ENCODE assay signal across 20 mouse cellular contexts in the genomic region with DNA sequence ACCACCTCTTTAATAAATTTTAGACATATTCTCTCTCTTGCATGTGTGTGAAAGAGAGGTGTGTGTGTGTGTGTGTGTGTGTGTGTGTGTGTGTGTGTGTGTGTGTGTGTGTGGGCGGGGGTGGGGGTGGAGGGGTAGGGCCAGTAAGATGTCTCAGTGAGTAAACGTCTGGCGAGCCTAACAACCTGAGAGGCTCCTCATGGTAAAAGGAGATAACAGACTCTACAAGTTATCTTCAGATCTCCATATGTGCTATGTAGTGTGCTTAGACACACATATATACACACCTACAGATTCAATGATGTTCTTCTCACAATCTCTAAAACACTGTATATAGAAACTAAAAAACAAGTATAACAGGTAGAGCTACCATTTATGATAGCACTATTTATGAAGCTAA. TPM values are rescaled to one million over a fixed set of nuclear protein-coding genes. Genes with fewer than 3 reads are reported as not detected.
DNase-seq lines count a peak whose midpoint lies in the region; ATAC-seq and TF ChIP-seq lines count a peak whose summit lies in the region.
"Had no signal": no experiment of that assay in that cellular context is flagged by ENCODE, and none has a peak within 500 bp of the region (broad histone marks: within the 10 kb centered on the region; RNA-seq: fewer than 3 reads in every experiment).

No protein-coding gene starts in this region.

- no peak overlapping the region for H3K4me3 ChIP-seq in stomach, embryonic 15.5 days (replicated peaks)
- H3K4me3 ChIP-seq in stomach, postnatal 0 days (ENCODE audit: low read depth, low read length) = no peak overlapping the region
- H3K4me3 ChIP-seq in liver, embryonic 11.5 days (ENCODE audit: low read depth, low read length) = no peak overlapping the region
- no peak overlapping the region for H3K4me3 ChIP-seq in liver, embryonic 15.5 days (replicated peaks)
- H3K4me3 ChIP-seq: embryonic facial prominence, embryonic 13.5 days; forebrain, embryonic 10.5 days; gastrocnemius, adult 2 months; hindbrain, embryonic 13.5 days had no signal

- H3K27me3 ChIP-seq in stomach, embryonic 15.5 days (replicated peaks) = no peaks in the 10 kb centered on the region
- H3K27me3 ChIP-seq in stomach, postnatal 0 days (ENCODE audit: control insufficient read depth, insufficient read depth, low read length) = no peaks in the 10 kb centered on the region
- no peaks in the 10 kb centered on the region for H3K27me3 ChIP-seq in liver, embryonic 11.5 days (replicated peaks; ENCODE audit: control insufficient read depth, insufficient read depth, low read length)
- no peaks in the 10 kb centered on the region for H3K27me3 ChIP-seq in liver, embryonic 15.5 days

- no peaks in the 10 kb centered on the region for H3K9me3 ChIP-seq in stomach, embryonic 15.5 days
- H3K9me3 ChIP-seq in stomach, postnatal 0 days (ENCODE audit: control insufficient read depth, low read length) = no peaks in the 10 kb centered on the region
- H3K9me3 ChIP-seq in liver, embryonic 11.5 days (ENCODE audit: control insufficient read depth, low read length) = no peaks in the 10 kb centered on the region
- no peaks in the 10 kb centered on the region for H3K9me3 ChIP-seq in liver, embryonic 15.5 days (replicated peaks)
- H3K9me3 ChIP-seq: forebrain, embryonic 10.5 days; hindbrain, embryonic 13.5 days had no signal

- TF ChIP-seq CTCF in stomach, postnatal 0 days (IDR thresholded peaks at IDR 0.05; ENCODE audit: low read depth) = no peak

- H3K27ac ChIP-seq in stomach, embryonic 15.5 days = no peak overlapping the region
- H3K27ac ChIP-seq in stomach, postnatal 0 days (replicated peaks) = no peak overlapping the region
- H3K27ac ChIP-seq in liver, embryonic 11.5 days (ENCODE audit: low read depth, low read length) = no peak overlapping the region; the same call in 1 of the 2 replicates
- peak overlapping the region; percentile 79 for H3K27ac ChIP-seq in liver, embryonic 15.5 days (replicated peaks)
- H3K27ac ChIP-seq: embryonic facial prominence, embryonic 13.5 days; forebrain, embryonic 10.5 days; gastrocnemius, adult 2 months; hindbrain, embryonic 13.5 days; hindbrain, postnatal 0 days had no signal

- no peak for TF ChIP-seq EP300 in stomach, postnatal 0 days (optimal IDR thresholded peaks at IDR 0.05)

- WGBS in stomach, embryonic 15.5 days = 61% methylated on average over 3 of the region's 3 CpGs
- 29% methylated on average over 2 of the region's 3 CpGs for WGBS in stomach, postnatal 0 days
- 17% methylated on average over 2 of the region's 3 CpGs for WGBS in liver, embryonic 11.5 days
- WGBS in liver, embryonic 15.5 days (ENCODE audit: insufficient replicate concordance) = 11% methylated on average over 3 of the region's 3 CpGs

- no peak for DNase-seq in stomach, postnatal 0 days (ENCODE audit: low spot score)
- no peak for DNase-seq in liver, embryonic 11.5 days (ENCODE audit: low spot score)
- DNase-seq in spleen, adult 12 weeks (ENCODE audit: low spot score) = no peak
- no peak for DNase-seq in layer of hippocampus, postnatal 25 days (ENCODE audit: extremely low spot score in 1 of 2, low spot score in 1 of 2)
- DNase-seq: adrenal gland, adult 2 months; adrenal gland, postnatal 25 days; cerebellum, adult 2 months; cerebellum, postnatal 14 days; gastrocnemius, adult 2 months; gastrocnemius, postnatal 25 days; heart, postnatal 14 days had no signal

- peak; percentile 66; the same call in 1 of the 2 replicates for ATAC-seq in stomach, embryonic 15.5 days (ENCODE audit: insufficient read depth, low FRiP score, low read depth)
- ATAC-seq in stomach, postnatal 0 days (ENCODE audit: low FRiP score, low TSS enrichment) = no peak
- ATAC-seq in liver, embryonic 11.5 days (replicated peaks; ENCODE audit: low FRiP score) = peak; percentile 74
- peak; percentile 86 for ATAC-seq in liver, embryonic 15.5 days (ENCODE audit: insufficient read depth)
- peak; percentile 36 for ATAC-seq in megakaryocyte-erythroid progenitor cell, adult 5-6 weeks (replicated peaks; ENCODE audit: low FRiP score, low TSS enrichment, poor library complexity, severe bottlenecking)
- ATAC-seq in granulocyte monocyte progenitor cell, adult 5-6 weeks (replicated peaks; ENCODE audit: poor library complexity, severe bottlenecking) = no peak
- ATAC-seq: forebrain, embryonic 14.5 days; hindbrain, postnatal 0 days had no signal

- no peak overlapping the region for H3K9ac ChIP-seq in stomach, embryonic 15.5 days
- no peak overlapping the region for H3K9ac ChIP-seq in stomach, postnatal 0 days (ENCODE audit: low read length)
- H3K9ac ChIP-seq in liver, embryonic 11.5 days (ENCODE audit: low read depth, low read length) = no peak overlapping the region
- H3K9ac ChIP-seq in liver, embryonic 15.5 days = no peak overlapping the region; the same call in 1 of the 2 replicates
- H3K9ac ChIP-seq: embryonic facial prominence, embryonic 13.5 days; hindbrain, embryonic 13.5 days had no signal

- H3K4me2 ChIP-seq in stomach, embryonic 15.5 days = no peak overlapping the region
- H3K4me2 ChIP-seq in stomach, postnatal 0 days (replicated peaks; ENCODE audit: low read depth) = no peak overlapping the region
- no peak overlapping the region for H3K4me2 ChIP-seq in liver, embryonic 11.5 days
- peak overlapping the region; percentile 11; the same call in 1 of the 2 replicates for H3K4me2 ChIP-seq in liver, embryonic 15.5 days
- H3K4me2 ChIP-seq: embryonic facial prominence, embryonic 13.5 days; hindbrain, embryonic 13.5 days had no signal

- H3K36me3 ChIP-seq in stomach, embryonic 15.5 days = no peaks in the 10 kb centered on the region
- no peaks in the 10 kb centered on the region for H3K36me3 ChIP-seq in stomach, postnatal 0 days (ENCODE audit: control insufficient read depth, insufficient read depth, low read length)
- no peaks in the 10 kb centered on the region for H3K36me3 ChIP-seq in liver, embryonic 11.5 days (ENCODE audit: control insufficient read depth, insufficient read depth, low read length)
- no peaks in the 10 kb centered on the region for H3K36me3 ChIP-seq in liver, embryonic 15.5 days (replicated peaks)
- H3K36me3 ChIP-seq: embryonic facial prominence, embryonic 13.5 days; forebrain, embryonic 10.5 days; hindbrain, embryonic 13.5 days had no signal

- no peaks in the 10 kb centered on the region for H3K4me1 ChIP-seq in stomach, embryonic 15.5 days
- H3K4me1 ChIP-seq in stomach, postnatal 0 days (replicated peaks; ENCODE audit: control insufficient read depth, insufficient read depth) = 0 out of 2 replicates have a peak, but pooled peaks cover 2% of the 10 kb centered on the region
- H3K4me1 ChIP-seq in liver, embryonic 11.5 days (replicated peaks; ENCODE audit: control insufficient read depth, insufficient read depth, low read length) = peaks cover 13% of the 10 kb centered on the region
- H3K4me1 ChIP-seq in liver, embryonic 15.5 days (replicated peaks) = peaks cover 57% of the 10 kb centered on the region

RNA-seq across cellular contexts. Expression of a gene that starts 3.8 kb away (rescaled TPM):
- polyA plus RNA-seq in stomach, embryonic 15.5 days (2015; fragmentation: Nextera tagmentation; extraction: Ambion mirVana) = 14.5 and 15.1 TPM in 2 replicates
- polyA plus RNA-seq in stomach, postnatal 0 days (2015; fragmentation: Nextera tagmentation; extraction: Ambion mirVana) = 8.0 and 8.4 TPM in 2 replicates
- polyA plus RNA-seq in liver, embryonic 11.5 days (2014; fragmentation: Nextera tagmentation; extraction: Ambion mirVana) = 29.2 and 35.1 TPM in 2 replicates
- 20.3 and 22.0 TPM in 2 replicates for polyA plus RNA-seq in liver, embryonic 15.5 days (2015; fragmentation: Nextera tagmentation; extraction: Ambion mirVana)
- total RNA-seq in megakaryocyte-erythroid progenitor cell, adult 5-6 weeks (2014; fragmentation: Nextera tagmentation) = 82.4 and 84.5 TPM in 2 replicates
- total RNA-seq in megakaryocyte-erythroid progenitor cell, adult 5-6 weeks (2017) = 56.6 and 63.1 TPM in 2 replicates
- total RNA-seq in granulocyte monocyte progenitor cell, adult 5-6 weeks (2014; fragmentation: Nextera tagmentation) = 31.2 and 37.1 TPM in 2 replicates
- 18.0 and 30.1 TPM in 2 replicates for total RNA-seq in granulocyte monocyte progenitor cell, adult 5-6 weeks (2017)
- 10 to 100 TPM; 16.9 to 21.7 TPM for total RNA-seq in layer of hippocampus, postnatal 25 days (2021)

RNA-seq across cellular contexts. Expression of a gene that starts 34.5 kb away (rescaled TPM):
- 19.3 and 22.0 TPM in 2 replicates for polyA plus RNA-seq in stomach, embryonic 15.5 days (2015; fragmentation: Nextera tagmentation; extraction: Ambion mirVana)
- polyA plus RNA-seq in stomach, postnatal 0 days (2015; fragmentation: Nextera tagmentation; extraction: Ambion mirVana) = 24.8 and 27.1 TPM in 2 replicates
- 11.8 and 12.5 TPM in 2 replicates for polyA plus RNA-seq in liver, embryonic 11.5 days (2014; fragmentation: Nextera tagmentation; extraction: Ambion mirVana)
- 9.0 and 11.9 TPM in 2 replicates for polyA plus RNA-seq in liver, embryonic 15.5 days (2015; fragmentation: Nextera tagmentation; extraction: Ambion mirVana)
- 27.6 and 40.1 TPM in 2 replicates for total RNA-seq in megakaryocyte-erythroid progenitor cell, adult 5-6 weeks (2014; fragmentation: Nextera tagmentation)
- total RNA-seq in megakaryocyte-erythroid progenitor cell, adult 5-6 weeks (2017) = 39.1 and 102 TPM in 2 replicates
- total RNA-seq in granulocyte monocyte progenitor cell, adult 5-6 weeks (2014; fragmentation: Nextera tagmentation) = 16.8 and 21.7 TPM in 2 replicates
- total RNA-seq in granulocyte monocyte progenitor cell, adult 5-6 weeks (2017) = 44.8 and 59.3 TPM in 2 replicates
- 1 to 10 TPM; 1.8 to 2.3 TPM for total RNA-seq in layer of hippocampus, postnatal 25 days (2021)

Comparison
In these comparisons a context has a peak if more than half of its experiments do, and no peak if none do; other contexts are left out.
1. ATAC-seq: peak in stomach, embryonic 15.5 days (single experiment), liver, embryonic 11.5 days (single experiment), liver, embryonic 15.5 days (single experiment) and megakaryocyte-erythroid progenitor cell, adult 5-6 weeks (single experiment); none in stomach, postnatal 0 days (single experiment) and granulocyte monocyte progenitor cell, adult 5-6 weeks (single experiment).